Mouse (Mus musculus): ENCODE measurements around the gene Camp.
A peak's percentile ranks its signal among the peaks of the same experiment; 100 is the strongest.
"Not testable (repeated sequence)": the region's sequence is repeated elsewhere in the genome, so short reads cannot be mapped to it uniquely, and the experiment has no call there.

The Camp gene

DNA sequence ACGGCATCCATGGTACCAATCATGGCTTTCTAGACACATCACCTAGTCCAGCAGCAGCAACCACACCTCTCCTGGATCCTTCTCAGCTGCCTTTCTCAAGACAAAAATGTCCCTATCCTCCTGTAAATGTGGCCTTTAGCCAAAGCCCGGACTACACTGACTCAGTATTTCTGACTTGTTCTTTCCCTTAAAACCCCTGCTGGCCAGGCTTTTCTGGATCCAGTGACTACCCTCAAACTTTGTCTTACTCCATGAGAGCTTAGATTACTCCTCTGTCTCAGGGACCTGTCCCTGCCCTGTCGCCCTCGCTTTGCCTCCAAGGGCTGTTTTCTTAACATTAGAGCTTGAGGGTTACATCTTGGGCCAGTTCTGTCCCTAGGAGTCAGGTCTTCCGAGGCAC is 682 bp upstream of the Camp start:
- no peak for DNase-seq (ENCODE audit: low read depth)

DNA sequence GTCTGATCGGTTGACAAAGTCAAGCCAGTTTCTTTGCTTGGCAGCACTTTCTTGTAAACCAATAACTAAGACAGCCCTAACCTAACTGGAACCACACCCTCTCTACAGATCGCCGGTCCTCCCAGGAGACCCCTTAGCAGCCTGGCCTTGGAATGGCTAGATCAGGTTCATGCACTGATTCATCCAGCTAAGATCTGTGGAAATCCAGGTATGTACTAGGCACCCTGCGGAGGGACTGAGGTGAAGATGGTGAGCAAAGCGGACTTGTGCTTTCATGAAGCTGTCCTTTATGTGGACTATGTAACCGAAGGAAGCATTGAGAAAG is 16.4 kb downstream of the Camp start:
- no peak for DNase-seq (ENCODE audit: low read depth)

DNA sequence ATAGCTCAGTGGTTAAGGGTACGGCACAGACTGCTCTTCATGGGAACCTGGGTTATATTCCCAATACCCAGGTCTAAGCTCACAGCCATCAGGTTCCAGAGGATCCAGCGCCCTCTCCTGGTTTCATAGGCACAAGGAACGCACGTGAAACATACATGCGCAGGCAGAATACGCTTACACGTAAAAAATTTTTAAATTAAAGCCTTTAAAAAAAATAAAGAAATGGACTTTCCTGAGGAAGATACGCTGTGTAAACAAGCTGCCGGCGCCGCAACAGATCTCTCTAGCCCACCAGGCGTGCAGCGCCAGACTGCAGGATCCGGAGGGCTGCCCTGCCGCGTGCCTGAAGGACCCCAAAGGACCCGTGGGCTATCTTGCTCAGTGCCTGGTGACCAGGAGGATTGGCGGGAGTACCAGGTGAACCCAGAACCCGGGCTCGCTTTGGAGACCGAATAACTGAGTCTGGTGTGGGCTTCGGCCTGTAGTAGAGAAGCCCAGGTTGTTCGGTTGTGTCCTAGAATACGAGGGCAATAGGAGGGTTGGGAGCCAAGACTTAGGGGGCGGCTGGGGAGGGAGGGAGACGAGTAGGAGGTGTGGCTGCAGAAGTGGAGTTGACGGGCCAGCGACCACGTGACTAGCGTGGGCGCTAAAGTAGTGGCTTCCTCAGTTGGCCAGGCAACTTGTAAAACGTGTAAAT is 16.9 kb downstream of the Camp start, which contains the start of gene Nme6:
TSS of gene Nme6 (plus strand) at position 359 of the 697 bp plus-strand sequence.
- peak; percentile 94 for DNase-seq (ENCODE audit: low read depth)

DNA sequence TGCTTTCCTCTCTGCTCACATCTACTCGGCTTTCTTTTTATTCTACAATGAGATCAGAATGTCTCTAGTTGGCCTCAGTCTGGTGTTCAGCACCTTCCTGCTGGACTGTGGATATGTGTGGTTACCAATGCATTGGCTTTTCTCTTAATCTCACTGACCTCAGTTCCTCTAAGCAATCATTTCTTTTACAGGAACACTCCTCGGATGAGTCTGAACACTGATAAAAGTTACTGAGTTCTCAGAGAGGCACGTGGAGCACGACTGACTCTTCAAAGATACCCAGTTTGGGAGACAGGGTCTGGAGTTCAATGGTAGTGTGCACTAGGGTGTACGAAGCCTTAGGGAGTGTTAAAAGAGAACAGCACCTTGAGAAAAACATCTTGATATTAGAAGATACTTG is 23.2 kb downstream of the Camp start:
- no peak for DNase-seq (ENCODE audit: low read depth)

DNA sequence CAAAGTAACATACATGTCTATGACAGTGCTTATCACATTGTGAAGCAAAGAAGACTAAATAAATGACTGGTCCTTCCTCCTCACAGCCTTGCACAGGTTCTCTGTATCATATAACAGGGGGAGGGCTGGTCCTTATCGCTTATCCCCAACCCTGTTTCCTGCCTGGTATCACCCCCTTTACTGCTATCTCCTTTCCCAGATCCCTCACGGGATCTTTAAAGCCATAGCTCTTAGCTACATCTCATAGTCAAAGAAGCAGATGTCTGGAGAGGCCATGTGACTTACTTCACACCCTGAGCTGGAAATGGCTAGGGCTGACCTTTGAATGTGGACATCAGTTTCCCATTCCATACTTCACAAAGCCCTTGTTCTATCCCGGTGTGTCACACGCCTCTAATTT is 23.7 kb downstream of the Camp start:
- DNase-seq (ENCODE audit: low read depth), result peak; percentile 24

DNA sequence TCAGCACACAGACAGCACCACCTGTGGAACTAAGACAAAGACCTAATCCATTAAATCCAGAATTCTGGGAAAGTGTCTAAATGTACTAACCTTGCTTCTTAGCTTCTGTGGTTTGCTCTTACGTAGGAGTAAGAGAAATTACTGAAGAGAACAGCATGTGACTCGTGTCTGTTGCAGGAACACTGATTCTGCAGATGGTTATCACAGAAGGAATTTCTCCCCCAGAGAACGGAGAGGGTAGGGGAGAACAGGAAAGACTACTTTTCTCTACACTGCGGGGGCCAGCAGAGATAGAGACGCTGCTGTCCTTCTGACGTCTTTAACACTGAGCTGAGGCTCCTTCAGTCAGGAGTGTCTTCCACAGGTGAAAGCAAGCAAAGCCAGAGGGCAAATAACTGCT is 33.1 kb downstream of the Camp start:
- no peak for DNase-seq (ENCODE audit: low read depth)

DNA sequence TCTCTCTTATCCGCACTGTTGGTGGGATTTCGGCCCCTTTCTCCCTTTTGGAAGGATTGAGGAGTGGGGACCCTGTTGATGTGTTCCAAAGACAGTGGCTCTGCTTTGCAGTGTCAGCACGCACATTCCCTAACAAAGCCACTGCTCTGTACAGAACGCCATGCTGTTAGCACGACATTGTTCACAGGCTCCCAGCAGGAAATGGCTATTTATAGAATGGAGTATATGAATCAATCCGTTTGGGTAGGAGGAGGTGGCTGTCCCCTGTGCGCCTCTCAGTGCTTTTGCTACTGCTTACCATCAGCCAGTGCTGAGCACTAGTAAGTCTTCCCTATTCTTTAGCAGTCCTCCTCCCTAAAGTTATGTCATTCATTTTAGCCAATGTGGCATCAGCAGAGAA is 36.0 kb downstream of the Camp start:
- no peak for DNase-seq (ENCODE audit: low read depth)

DNA sequence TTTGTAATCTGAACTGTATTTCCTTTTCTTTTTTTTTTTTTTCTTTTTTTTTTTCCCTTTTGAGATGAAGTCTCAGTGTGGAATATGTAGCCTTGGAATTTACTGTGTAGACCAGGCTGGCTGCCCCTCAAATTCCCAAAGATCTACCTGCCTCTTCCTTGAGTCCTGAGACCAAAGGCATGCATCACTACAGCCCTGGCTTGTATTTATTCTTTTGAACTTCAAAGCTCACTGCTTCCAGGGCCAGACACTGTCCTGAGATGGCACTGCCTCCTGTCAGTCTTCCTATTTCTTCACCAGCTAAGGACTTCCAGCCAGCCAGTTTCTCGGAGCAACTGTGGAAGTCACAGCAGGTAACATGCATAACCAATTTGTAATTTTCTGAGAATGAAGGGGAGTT is 37.4 kb downstream of the Camp start, which contains the start of gene Spink8:
TSS of gene Spink8 (plus strand) at position 301 of the 400 bp plus-strand sequence.
- no peak for DNase-seq (ENCODE audit: low read depth)

DNA sequence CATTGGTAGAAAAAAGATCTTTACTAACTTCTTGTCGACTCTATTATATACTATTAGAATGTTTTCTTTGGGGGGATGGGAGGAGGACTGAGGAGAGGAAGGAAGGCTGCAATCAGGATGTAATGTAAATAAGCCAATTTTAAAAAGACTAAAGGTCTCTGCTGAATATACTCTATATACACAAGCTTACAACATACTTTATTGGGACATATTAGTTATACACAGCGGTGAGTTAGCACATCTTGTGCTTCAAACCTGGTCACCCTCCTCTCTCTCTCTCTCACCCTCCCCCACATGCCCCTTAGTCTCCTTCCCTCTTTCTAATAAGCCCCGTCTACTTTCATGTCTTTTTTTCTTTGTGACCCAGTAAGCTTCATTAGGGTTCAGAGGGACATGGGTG is 41.5 kb downstream of the Camp start:
- DNase-seq (ENCODE audit: low read depth), result no peak

DNA sequence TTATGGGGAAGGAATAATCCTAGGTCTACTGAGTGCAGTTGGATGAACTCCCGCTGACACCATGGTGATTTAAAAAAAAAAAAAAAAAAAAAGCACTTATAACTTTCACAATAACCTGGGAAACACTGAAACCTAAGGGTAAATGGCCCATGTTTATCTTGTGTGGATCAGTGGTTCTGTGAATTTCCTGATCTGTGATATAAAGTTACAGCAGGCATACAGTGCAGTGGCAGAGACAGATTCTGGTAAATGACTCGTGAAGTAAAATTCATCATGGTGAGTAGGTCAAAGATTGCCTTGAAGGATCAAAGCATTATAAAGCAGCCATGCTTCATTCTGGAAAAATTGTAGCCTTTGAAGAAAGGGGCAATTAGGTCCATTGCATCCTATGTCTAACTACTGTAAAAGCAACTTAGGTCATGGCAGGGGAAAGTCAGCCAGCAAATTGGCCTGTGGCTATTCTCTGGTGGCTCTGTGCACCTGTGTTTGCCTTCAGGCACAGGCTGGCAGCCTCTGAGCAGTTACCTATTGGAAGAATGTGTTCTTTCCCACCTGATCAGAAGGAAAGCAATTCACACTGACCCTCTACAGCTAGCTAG is 42.6 kb downstream of the Camp start:
- DNase-seq (ENCODE audit: low read depth), result no peak

DNA sequence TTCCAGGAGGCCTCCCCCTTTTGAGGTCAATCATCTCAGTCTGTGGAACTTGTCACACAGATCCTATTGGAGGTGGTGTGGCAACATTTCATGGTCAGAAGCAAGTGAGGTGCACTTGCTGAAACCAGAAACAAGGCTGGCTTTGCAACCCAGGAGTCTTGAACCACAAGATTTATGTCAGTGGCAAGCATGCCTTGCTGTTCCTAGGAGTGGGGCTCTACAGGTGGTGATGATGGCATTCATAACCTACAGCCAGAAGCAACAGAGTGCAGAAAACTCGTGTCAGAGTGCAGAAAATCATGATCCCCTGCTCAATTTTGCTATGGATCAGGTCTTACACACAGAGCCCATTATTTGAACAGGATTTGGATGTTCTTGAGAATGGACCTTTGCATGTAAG is 43.2 kb downstream of the Camp start:
- DNase-seq (ENCODE audit: low read depth), result no peak

DNA sequence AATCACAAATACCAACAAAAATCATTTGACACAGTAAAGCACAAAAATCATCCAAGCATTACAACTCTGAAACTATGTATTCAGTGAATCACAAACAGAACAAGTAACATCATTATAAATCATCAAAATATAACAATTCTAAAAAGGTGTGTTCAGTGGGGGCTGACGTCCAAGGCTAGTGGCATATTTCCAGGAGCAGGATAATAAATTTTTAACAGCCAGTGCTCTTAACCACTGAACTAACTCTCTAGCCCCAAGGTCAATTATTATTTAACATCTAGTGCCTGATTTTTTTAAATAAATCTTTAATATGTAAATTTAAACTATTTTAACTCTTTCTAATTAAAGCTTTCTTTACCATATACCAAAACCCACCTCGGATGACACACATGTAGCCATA is 43.8 kb downstream of the Camp start:
- DNase-seq (ENCODE audit: low read depth), result not testable (repeated sequence)

DNA sequence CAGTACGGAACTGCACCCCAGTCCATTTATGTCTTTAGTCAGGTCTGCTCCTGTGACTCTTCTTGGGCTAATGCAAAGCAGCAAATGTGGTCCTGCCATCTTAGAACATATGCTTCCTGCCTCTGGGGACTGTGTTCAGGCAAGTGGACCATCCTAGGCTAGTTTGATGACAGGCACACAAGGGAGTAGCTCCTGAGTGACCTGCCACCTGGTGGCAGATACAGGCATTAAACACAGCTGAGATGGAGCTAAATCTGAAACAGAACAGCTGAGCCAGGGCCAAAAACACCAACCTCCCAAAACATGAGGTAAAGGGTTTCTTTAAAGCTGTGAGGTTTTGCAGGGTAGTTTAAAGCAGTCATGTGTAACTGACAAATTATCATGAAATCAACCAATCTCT is 51.4 kb downstream of the Camp start:
- DNase-seq (ENCODE audit: low read depth), result peak; percentile 43

Measured in 416B (cell line).